Mouse (Mus musculus) heart, postnatal 4 days (tissue): ENCODE measurements at regions not wholly inside any gene's neighbourhood (a gene's known extent, or its start where the extent isn't known, plus 50 kb on each side); places are given as distances from the start of the nearest gene placed in this dataset.

Experiments
- DNase-seq: peaks from one replicate; pipeline ENCODE4 v3.0.0; 2021

GRCm38 (mm10) chr5:148775232-148775631, 153.9 kb downstream of the Katnal1 start:
- no peak for DNase-seq

GRCm38 (mm10) chr5:148774446-148774845, 154.7 kb downstream of the Katnal1 start:
- DNase-seq: no peak

- DNase-seq: no peak
These were observed 159.7 kb downstream of the Katnal1 start for GRCm38 (mm10) chr5:148769452-148769851.

GRCm38 (mm10) chr5:148768346-148768745, 160.8 kb downstream of the Katnal1 start:
- DNase-seq: no peak

- DNase-seq: no peak
These were observed 163.1 kb downstream of the Katnal1 start for GRCm38 (mm10) chr5:148765993-148766392.

- DNase-seq: no peak
These were observed 169.0 kb downstream of the Katnal1 start for GRCm38 (mm10) chr5:148760108-148760507.

GRCm38 (mm10) chr5:148758786-148759185, 170.3 kb downstream of the Katnal1 start:
- DNase-seq: no peak

- no peak for DNase-seq
These were observed 171.4 kb downstream of the Katnal1 start for GRCm38 (mm10) chr5:148757715-148758114.

- peak; percentile 42 for DNase-seq
These were observed 171.9 kb downstream of the Katnal1 start for GRCm38 (mm10) chr5:148757236-148757635.

GRCm38 (mm10) chr5:148756246-148756930, 172.7 kb downstream of the Katnal1 start:
- peak; percentile 23 for DNase-seq

GRCm38 (mm10) chr5:148755807-148756206, 173.3 kb downstream of the Katnal1 start:
- no peak for DNase-seq

GRCm38 (mm10) chr5:148754896-148755295, 174.2 kb downstream of the Katnal1 start:
- no peak for DNase-seq

GRCm38 (mm10) chr5:148754363-148754762, 174.8 kb downstream of the Katnal1 start:
- DNase-seq: no peak

GRCm38 (mm10) chr5:148753457-148753856, 175.7 kb downstream of the Katnal1 start:
- DNase-seq: no peak

GRCm38 (mm10) chr5:148751980-148752379, 177.1 kb downstream of the Katnal1 start:
- no peak for DNase-seq

GRCm38 (mm10) chr5:148750002-148750734, 179.0 kb downstream of the Katnal1 start:
- DNase-seq: no peak

GRCm38 (mm10) chr5:148747972-148748764, 181.0 kb downstream of the Katnal1 start:
- no peak for DNase-seq

- no peak for DNase-seq
These were observed 181.6 kb downstream of the Katnal1 start for GRCm38 (mm10) chr5:148747549-148747948.

- peak; percentile 42 for DNase-seq
These were observed 182.4 kb downstream of the Katnal1 start for GRCm38 (mm10) chr5:148746726-148747125.

GRCm38 (mm10) chr5:148744676-148745391, 184.3 kb downstream of the Katnal1 start:
- no peak for DNase-seq

GRCm38 (mm10) chr5:148742158-148742835, 186.8 kb downstream of the Katnal1 start:
- no peak for DNase-seq
